Mouse (Mus musculus) liver, embryonic 14 days (tissue): ENCODE data around the gene Phf6. TPM values are rescaled to one million over a fixed set of nuclear protein-coding genes. Genes with fewer than 3 reads are reported as not detected.

Experiments used
- polyA plus RNA-seq: library from polyadenylated mRNA; depleted of rRNA; stranded (reverse); fragments of >200 nt; gene quantifications from 2 replicates; pipeline ENCODE4 v1.2.3, GENCODE M21; 2012; rRNA removed

Gene Phf6
- polyA plus RNA-seq = 5.3 and 5.8 TPM in 2 replicates

GRCm38 (mm10) chrX:52911587-52912371 is at the start of gene Phf6:
Gene Phf6 (plus strand): TSS chrX:52912266.

GRCm38 (mm10) chrX:52987905-52988783 is 76.1 kb downstream of the Phf6 start, which contains the start of gene Hprt:
Gene Hprt (plus strand): TSS chrX:52988137.

Other genes with a start within 250 kb of the Phf6 start
- 0.08 and 0.09 TPM in 2 replicates for gene Ccdc160, start 121.1 kb upstream of the Phf6 start, polyA plus RNA-seq
- gene Hprt, start 75.9 kb downstream of the Phf6 start, polyA plus RNA-seq = 73.8 and 84.6 TPM in 2 replicates